Mouse (Mus musculus) mammary gland, adult 2 months (tissue): ENCODE measurements around the gene Dpp7. TPM values are rescaled to one million over a fixed set of nuclear protein-coding genes. Genes with fewer than 3 reads are reported as not detected.

Experiments
- polyA plus RNA-seq: library from polyadenylated mRNA; depleted of rRNA; stranded (reverse); fragments of >200 nt; gene quantifications from 2 replicates; pipeline ENCODE4 v1.2.3, GENCODE M21; 2012; ENCODE audit warnings: low replicate concordance; rRNA removed

The Dpp7 gene
- 43.0 and 55.8 TPM in 2 replicates for polyA plus RNA-seq

GRCm38 (mm10) chr2:25356208-25357079, at the start of gene Dpp7:
Gene Dpp7 (minus strand): TSS chr2:25356359.

GRCm38 (mm10) chr2:25399051-25399450, 42.9 kb upstream of the Dpp7 start, which contains the start of gene Npdc1:
Gene Npdc1 (plus strand): TSS chr2:25399351.

GRCm38 (mm10) chr2:25395721-25396596, 39.8 kb upstream of the Dpp7 start, which contains the start of gene Entpd2:
Gene Entpd2 (plus strand): TSS chr2:25395874.

GRCm38 (mm10) chr2:25371764-25372643, 15.8 kb upstream of the Dpp7 start, which contains the start of gene Sapcd2:
Gene Sapcd2 (plus strand): TSS chr2:25372321.

GRCm38 (mm10) chr2:25365091-25365761, 9.1 kb upstream of the Dpp7 start, which contains the start of gene Uap1l1:
Gene Uap1l1 (minus strand): TSS chr2:25365682.

GRCm38 (mm10) chr2:25332286-25333160, 23.6 kb downstream of the Dpp7 start, which contains the start of gene Man1b1:
Gene Man1b1 (plus strand): TSS chr2:25332338.

GRCm38 (mm10) chr2:25318971-25319773, 37.0 kb downstream of the Dpp7 start, which contains the start of gene Grin1:
Gene Grin1 (minus strand): TSS chr2:25319187.

Other genes with a start within 250 kb of the Dpp7 start
- 15.2 and 32.0 TPM in 2 replicates for gene Nrarp, start 175.6 kb downstream of the Dpp7 start, polyA plus RNA-seq
- gene Tor4a, start 159.5 kb downstream of the Dpp7 start, polyA plus RNA-seq = 34.9 and 70.8 TPM in 2 replicates
- 51.7 and 97.1 TPM in 2 replicates for gene Nelfb, start 144.9 kb downstream of the Dpp7 start, polyA plus RNA-seq
- gene Stpg3, start 141.7 kb downstream of the Dpp7 start, polyA plus RNA-seq = 0.23 TPM in 1 of 2 replicates, not detected in the other
- 0.17 and 0.19 TPM in 2 replicates for gene Fam166a, start 137.6 kb downstream of the Dpp7 start, polyA plus RNA-seq
- gene Tubb4b, start 131.7 kb downstream of the Dpp7 start, polyA plus RNA-seq = 306 and 366 TPM in 2 replicates
- 0.04 and 0.06 TPM in 2 replicates for gene Slc34a3, start 122.0 kb downstream of the Dpp7 start, polyA plus RNA-seq
- 0.19 and 0.24 TPM in 2 replicates for gene Rnf224, start 119.6 kb downstream of the Dpp7 start, polyA plus RNA-seq
- 22.4 and 35.6 TPM in 2 replicates for gene Rnf208, start 114.1 kb downstream of the Dpp7 start, polyA plus RNA-seq
- 20.7 and 26.5 TPM in 2 replicates for gene Cysrt1, start 113.9 kb downstream of the Dpp7 start, polyA plus RNA-seq
- 28.2 and 30.4 TPM in 2 replicates for gene AL732309.1, start 109.5 kb downstream of the Dpp7 start, polyA plus RNA-seq
- 52.0 and 81.2 TPM in 2 replicates for gene Tmem203, start 100.9 kb downstream of the Dpp7 start, polyA plus RNA-seq
- gene Tprn, start 93.7 kb downstream of the Dpp7 start, polyA plus RNA-seq = 18.4 and 28.7 TPM in 2 replicates
- 54.2 and 69.4 TPM in 2 replicates for gene Ssna1, start 83.9 kb downstream of the Dpp7 start, polyA plus RNA-seq
- 82.5 and 180 TPM in 2 replicates for gene Anapc2, start 83.9 kb downstream of the Dpp7 start, polyA plus RNA-seq
- not detected in 2 replicates for gene Tmem210, start 68.2 kb downstream of the Dpp7 start, polyA plus RNA-seq
- 9.9 and 19.6 TPM in 2 replicates for gene Lrrc26, start 66.4 kb downstream of the Dpp7 start, polyA plus RNA-seq
- gene Grin1, start 37.2 kb downstream of the Dpp7 start, polyA plus RNA-seq = 0.19 and 0.41 TPM in 2 replicates
- gene Man1b1, start 24.0 kb downstream of the Dpp7 start, polyA plus RNA-seq = 11.8 and 12.5 TPM in 2 replicates
- gene Uap1l1, start 9.3 kb upstream of the Dpp7 start, polyA plus RNA-seq = 43.6 and 71.9 TPM in 2 replicates
- gene Sapcd2, start 16.0 kb upstream of the Dpp7 start, polyA plus RNA-seq = 0.86 and 3.4 TPM in 2 replicates
- gene Entpd2, start 39.5 kb upstream of the Dpp7 start, polyA plus RNA-seq = 48.9 and 63.5 TPM in 2 replicates
- 151 and 254 TPM in 2 replicates for gene Npdc1, start 43.0 kb upstream of the Dpp7 start, polyA plus RNA-seq
- 7.8 and 13.8 TPM in 2 replicates for gene Fut7, start 66.9 kb upstream of the Dpp7 start, polyA plus RNA-seq
- gene Abca2, start 72.3 kb upstream of the Dpp7 start, polyA plus RNA-seq = 52.8 and 92.1 TPM in 2 replicates
- 8.4 and 21.2 TPM in 2 replicates for gene Clic3, start 100.5 kb upstream of the Dpp7 start, polyA plus RNA-seq
- 92.7 and 147 TPM in 2 replicates for gene Paxx, start 104.7 kb upstream of the Dpp7 start, polyA plus RNA-seq
- gene Ptgds, start 113.7 kb upstream of the Dpp7 start, polyA plus RNA-seq = 4.8 and 6.6 TPM in 2 replicates
- gene Lcn12, start 137.6 kb upstream of the Dpp7 start, polyA plus RNA-seq = not detected in 2 replicates
- gene Fbxw5, start 144.4 kb upstream of the Dpp7 start, polyA plus RNA-seq = 19.9 and 31.9 TPM in 2 replicates
- gene C8g, start 145.4 kb upstream of the Dpp7 start, polyA plus RNA-seq = 12.2 and 13.2 TPM in 2 replicates
- gene Traf2, start 190.6 kb upstream of the Dpp7 start, polyA plus RNA-seq = 20.0 and 23.9 TPM in 2 replicates
- gene Edf1, start 201.5 kb upstream of the Dpp7 start, polyA plus RNA-seq = 65.0 and 134 TPM in 2 replicates
- gene Mamdc4, start 218.5 kb upstream of the Dpp7 start, polyA plus RNA-seq = 3.4 and 4.2 TPM in 2 replicates
- 42.8 and 48.1 TPM in 2 replicates for gene Phpt1, start 218.9 kb upstream of the Dpp7 start, polyA plus RNA-seq
- 0.79 and 2.0 TPM in 2 replicates for gene Ajm1, start 225.4 kb upstream of the Dpp7 start, polyA plus RNA-seq